Mouse (Mus musculus): ENCODE data around the gene Tjp2. TPM values are rescaled to one million over a fixed set of nuclear protein-coding genes. Genes with fewer than 3 reads are reported as not detected.

Gene Tjp2
- polyA plus RNA-seq, 1 experiment = 2.4 TPM

- TF ChIP-seq CTCF (IDR thresholded peaks at IDR 0.05; ENCODE audit: extremely low read depth, insufficient read depth, insufficient read length, insufficient replicate concordance) (no peak), POLR2A (IDR thresholded peaks at IDR 0.05; ENCODE audit: low read depth, low read length) (no peak)
- H3K4me3 ChIP-seq (ENCODE audit: extremely low read depth, insufficient read depth, insufficient read length) = no peak overlapping the region
- no peak overlapping the region for H3K27ac ChIP-seq (ENCODE audit: insufficient read depth, low read length)
- 80% methylated on average over 3 of the region's 3 CpGs for WGBS
- no peaks in the 10 kb centered on the region for H3K4me1 ChIP-seq (ENCODE audit: control insufficient read depth, insufficient read depth, insufficient read length)
- H3K36me3 ChIP-seq (ENCODE audit: control insufficient read depth, insufficient read depth, low read length) = no peaks in the 10 kb centered on the region
- H3K27me3 ChIP-seq (ENCODE audit: control insufficient read depth, insufficient read depth, low read length) = no peaks in the 10 kb centered on the region
- no peak for DNase-seq (ENCODE audit: low read depth in 1 of 2, low spot score in 2 of 2)
Observed at GRCm38 (mm10) chr19:24140298-24140697, 84.5 kb downstream of the Tjp2 start.

GRCm38 (mm10) chr19:24137392-24137791, 87.4 kb downstream of the Tjp2 start:
- Histone ChIP-seq H3K4me1 (ENCODE audit: control insufficient read depth, insufficient read depth, insufficient read length) (no peaks in the 10 kb centered on the region), H3K36me3 (ENCODE audit: control insufficient read depth, insufficient read depth, low read length) (no peaks in the 10 kb centered on the region), H3K4me3 (ENCODE audit: extremely low read depth, insufficient read depth, insufficient read length) (no peak overlapping the region), H3K27me3 (ENCODE audit: control insufficient read depth, insufficient read depth, low read length) (no peaks in the 10 kb centered on the region), H3K27ac (ENCODE audit: insufficient read depth, low read length) (no peak overlapping the region)
- TF ChIP-seq CTCF (IDR thresholded peaks at IDR 0.05; ENCODE audit: extremely low read depth, insufficient read depth, insufficient read length, insufficient replicate concordance) (no peak), POLR2A (IDR thresholded peaks at IDR 0.05; ENCODE audit: low read depth, low read length) (no peak)
- WGBS = 94% methylated on average over 4 of the region's 4 CpGs
- no peak for DNase-seq (ENCODE audit: low read depth in 1 of 2, low spot score in 2 of 2)

DNA sequence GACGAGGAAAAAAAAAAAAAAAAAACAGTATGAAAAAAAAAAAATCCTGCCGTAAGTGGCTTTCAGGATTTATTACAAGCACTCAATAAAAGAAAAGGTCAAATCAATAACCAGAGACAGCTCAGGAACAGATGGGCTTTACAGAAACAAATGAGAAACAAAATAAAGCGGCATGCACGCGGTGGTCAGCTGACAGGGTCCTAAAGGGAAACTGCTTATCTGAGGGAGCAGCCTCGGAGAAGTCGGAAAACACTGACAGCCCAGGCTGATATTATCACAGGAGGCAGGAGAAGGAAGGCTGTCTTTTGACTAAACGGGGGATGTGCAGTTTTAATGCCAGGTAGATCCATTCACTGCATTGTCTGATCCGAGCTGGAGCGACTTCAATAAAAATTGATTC, 89.8 kb downstream of the Tjp2 start:
- 57% methylated on average over 10 of the region's 10 CpGs for WGBS
- Histone ChIP-seq H3K27ac (ENCODE audit: insufficient read depth, low read length) (no peak overlapping the region), H3K36me3 (ENCODE audit: control insufficient read depth, insufficient read depth, low read length) (no peaks in the 10 kb centered on the region; the same call in 1 of the 2 replicates), H3K4me1 (ENCODE audit: control insufficient read depth, insufficient read depth, insufficient read length) (no peaks in the 10 kb centered on the region), H3K27me3 (ENCODE audit: control insufficient read depth, insufficient read depth, low read length) (no peaks in the 10 kb centered on the region), H3K4me3 (ENCODE audit: extremely low read depth, insufficient read depth, insufficient read length) (no peak overlapping the region)
- TF ChIP-seq CTCF (IDR thresholded peaks at IDR 0.05; ENCODE audit: extremely low read depth, insufficient read depth, insufficient read length, insufficient replicate concordance) (no peak), POLR2A (IDR thresholded peaks at IDR 0.05; ENCODE audit: low read depth, low read length) (no peak)
- no peak for DNase-seq (ENCODE audit: low read depth in 1 of 2, low spot score in 2 of 2)

DNA sequence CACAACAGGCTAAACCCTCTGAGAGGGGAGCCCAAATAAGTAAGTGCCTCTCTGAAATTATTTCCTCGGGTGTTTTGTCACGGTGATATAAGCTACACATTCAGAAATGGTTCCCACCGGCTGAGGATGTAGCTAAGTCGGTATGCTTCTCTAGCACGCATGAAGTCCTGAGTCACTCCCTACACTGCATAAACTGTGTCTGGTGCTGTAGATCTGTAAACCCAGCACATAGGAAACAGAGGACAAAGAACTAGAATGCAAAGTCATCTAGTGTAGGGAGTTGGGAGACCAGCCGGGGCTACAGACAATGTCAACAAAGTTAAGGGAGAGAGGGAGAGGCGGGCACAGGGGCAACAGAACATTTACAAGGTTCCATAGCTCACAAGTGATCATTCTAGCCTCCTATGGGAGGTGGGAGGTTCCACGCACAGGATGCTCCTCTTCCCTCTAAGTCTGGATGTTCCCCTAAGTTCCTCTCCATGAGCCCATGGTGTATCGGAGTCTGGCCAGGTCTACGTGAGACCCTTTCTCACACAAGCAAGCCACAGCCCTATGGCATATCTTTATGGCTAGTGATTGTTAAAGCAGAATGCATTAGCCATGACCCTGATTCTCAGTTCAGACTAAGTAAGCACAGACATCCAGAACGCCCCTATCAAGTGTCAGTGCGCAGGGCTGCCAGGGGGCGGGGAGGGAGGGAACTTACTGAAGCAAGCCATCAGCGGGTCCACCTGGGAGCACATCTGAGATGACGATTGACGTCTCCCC, 90.5 kb downstream of the Tjp2 start:
- no peak for TF ChIP-seq POLR2A (IDR thresholded peaks at IDR 0.05; ENCODE audit: low read depth, low read length)
- TF ChIP-seq CTCF (IDR thresholded peaks at IDR 0.05; ENCODE audit: extremely low read depth, insufficient read depth, insufficient read length, insufficient replicate concordance) = no peak
- no peak for DNase-seq (ENCODE audit: low read depth in 1 of 2, low spot score in 2 of 2)
- Histone ChIP-seq H3K27me3 (ENCODE audit: control insufficient read depth, insufficient read depth, low read length) (no peaks in the 10 kb centered on the region), H3K36me3 (ENCODE audit: control insufficient read depth, insufficient read depth, low read length) (no peaks in the 10 kb centered on the region; the same call in 1 of the 2 replicates), H3K27ac (ENCODE audit: insufficient read depth, low read length) (no peak overlapping the region), H3K4me1 (ENCODE audit: control insufficient read depth, insufficient read depth, insufficient read length) (no peaks in the 10 kb centered on the region), H3K4me3 (ENCODE audit: extremely low read depth, insufficient read depth, insufficient read length) (no peak overlapping the region)
- 82% methylated on average over 16 of the region's 16 CpGs for WGBS

DNA sequence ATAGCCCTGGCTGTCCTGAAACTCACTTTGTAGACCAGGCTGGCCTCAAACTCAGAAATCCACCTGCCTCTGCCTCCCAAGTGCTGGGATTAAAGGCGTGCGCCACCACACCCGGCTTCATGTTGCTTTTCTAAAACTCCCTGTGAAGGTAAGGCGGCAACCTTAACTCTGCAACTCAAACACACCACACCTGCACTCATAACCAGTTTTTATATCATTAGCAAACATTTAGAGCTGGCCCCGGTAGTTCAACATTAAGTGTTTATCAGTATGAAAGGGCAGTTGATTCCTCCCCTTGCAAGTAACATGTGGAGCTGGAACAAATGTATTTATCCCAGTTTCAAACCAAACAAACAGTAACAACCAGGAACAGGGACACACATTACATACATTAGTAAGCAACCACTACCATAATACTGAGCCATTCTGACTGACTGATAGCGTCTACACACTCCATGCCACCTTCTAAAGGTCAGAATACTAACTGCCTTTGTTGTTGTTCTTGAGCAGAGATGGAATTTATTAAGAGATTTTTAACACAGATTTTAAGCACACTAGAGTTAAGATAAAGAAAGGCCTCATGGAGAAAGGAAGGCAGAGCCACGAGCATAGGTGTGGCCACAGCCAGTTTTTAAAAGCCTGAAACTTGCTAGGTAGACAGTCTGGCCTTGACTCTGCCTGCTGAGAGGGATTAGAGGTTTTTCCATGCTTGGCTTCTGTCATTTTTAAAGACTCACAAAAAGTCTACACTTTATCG, 101.1 kb downstream of the Tjp2 start:
- Histone ChIP-seq H3K4me3 (ENCODE audit: extremely low read depth, insufficient read depth, insufficient read length) (no peak overlapping the region), H3K36me3 (ENCODE audit: control insufficient read depth, insufficient read depth, low read length) (no peaks in the 10 kb centered on the region), H3K4me1 (ENCODE audit: control insufficient read depth, insufficient read depth, insufficient read length) (no peaks in the 10 kb centered on the region), H3K27ac (ENCODE audit: insufficient read depth, low read length) (no peak overlapping the region), H3K27me3 (ENCODE audit: control insufficient read depth, insufficient read depth, low read length) (no peaks in the 10 kb centered on the region)
- DNase-seq (ENCODE audit: low read depth in 1 of 2, low spot score in 2 of 2) = no peak
- no peak for TF ChIP-seq CTCF (IDR thresholded peaks at IDR 0.05; ENCODE audit: extremely low read depth, insufficient read depth, insufficient read length, insufficient replicate concordance)
- TF ChIP-seq POLR2A (IDR thresholded peaks at IDR 0.05; ENCODE audit: low read depth, low read length) = no peak
- WGBS = 93% methylated on average over 8 of the region's 8 CpGs

DNA sequence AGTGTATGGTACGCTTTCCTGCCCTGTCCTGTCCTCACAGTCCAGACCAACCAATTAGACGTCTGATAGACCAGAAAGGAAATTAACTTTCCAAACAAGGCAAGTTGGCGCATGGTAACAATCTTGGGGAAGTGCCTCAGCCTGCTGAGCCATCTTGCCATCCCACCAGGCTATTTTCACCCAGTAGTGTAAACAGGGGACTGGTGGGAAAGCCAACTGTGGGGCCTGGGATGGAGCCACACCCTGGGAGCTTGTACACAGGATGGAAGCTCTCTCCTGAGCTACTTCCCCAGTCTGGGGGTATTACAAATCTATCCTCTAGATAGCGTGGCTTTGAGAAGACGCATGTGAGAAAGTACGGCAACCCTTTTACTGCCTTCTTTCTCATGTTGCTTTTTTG, 101.7 kb downstream of the Tjp2 start:
- WGBS = 92% methylated on average over 6 of the region's 6 CpGs
- DNase-seq (ENCODE audit: low read depth in 1 of 2, low spot score in 2 of 2) = no peak
- no peak overlapping the region for H3K27ac ChIP-seq (ENCODE audit: insufficient read depth, low read length)
- H3K27me3 ChIP-seq (ENCODE audit: control insufficient read depth, insufficient read depth, low read length) = no peaks in the 10 kb centered on the region
- no peak overlapping the region for H3K4me3 ChIP-seq (ENCODE audit: extremely low read depth, insufficient read depth, insufficient read length)
- TF ChIP-seq CTCF (IDR thresholded peaks at IDR 0.05; ENCODE audit: extremely low read depth, insufficient read depth, insufficient read length, insufficient replicate concordance) (no peak), POLR2A (IDR thresholded peaks at IDR 0.05; ENCODE audit: low read depth, low read length) (no peak)
- no peaks in the 10 kb centered on the region for H3K4me1 ChIP-seq (ENCODE audit: control insufficient read depth, insufficient read depth, insufficient read length)
- H3K36me3 ChIP-seq (ENCODE audit: control insufficient read depth, insufficient read depth, low read length) = no peaks in the 10 kb centered on the region

GRCm38 (mm10) chr19:24122647-24123046, 102.2 kb downstream of the Tjp2 start:
- no peaks in the 10 kb centered on the region for H3K27me3 ChIP-seq (ENCODE audit: control insufficient read depth, insufficient read depth, low read length)
- no peak for DNase-seq (ENCODE audit: low read depth in 1 of 2, low spot score in 2 of 2)
- no peaks in the 10 kb centered on the region for H3K4me1 ChIP-seq (ENCODE audit: control insufficient read depth, insufficient read depth, insufficient read length)
- no peak overlapping the region for H3K4me3 ChIP-seq (ENCODE audit: extremely low read depth, insufficient read depth, insufficient read length)
- no peak overlapping the region for H3K27ac ChIP-seq (ENCODE audit: insufficient read depth, low read length)
- no peaks in the 10 kb centered on the region for H3K36me3 ChIP-seq (ENCODE audit: control insufficient read depth, insufficient read depth, low read length)
- no peak for TF ChIP-seq CTCF (IDR thresholded peaks at IDR 0.05; ENCODE audit: extremely low read depth, insufficient read depth, insufficient read length, insufficient replicate concordance)
- TF ChIP-seq POLR2A (IDR thresholded peaks at IDR 0.05; ENCODE audit: low read depth, low read length) = no peak
- WGBS = 82% methylated on average over 9 of the region's 9 CpGs

Measured in spleen, adult 2 months (tissue).